Mouse (Mus musculus) lung, embryonic 14.5 days (tissue): ENCODE data around the gene Sycn. TPM values are rescaled to one million over a fixed set of nuclear protein-coding genes. Genes with fewer than 3 reads are reported as not detected.

Experiments used
- ATAC-seq: fragments of 200-750 bp; cut with Nextera tagmentation; 2 replicates; pipeline ENCODE4 v1.8.0; 2017; ENCODE audit warnings: mild to moderate bottlenecking, moderate TSS enrichment, moderate library complexity; ENCODE audit not compliant: insufficient read depth
- DNase-seq: peaks from one replicate; pipeline ENCODE4 v3.0.0-alpha.2; 2015
- H3K27ac ChIP-seq: fragments of 300-500 bp; sonication (generic); 2 replicates; pipeline ENCODE4 v1.5.1; 2014; ENCODE audit warnings: low read depth, mild to moderate bottlenecking, moderate library complexity
- H3K27me3 ChIP-seq: fragments of 300-500 bp; sonication (generic); 2 replicates; pipeline ENCODE4 v1.6.1; 2014; ENCODE audit warnings: low read length, control low read depth; ENCODE audit not compliant: insufficient read depth
- H3K36me3 ChIP-seq: fragments of 300-500 bp; sonication (generic); 2 replicates; pipeline ENCODE4 v1.6.1; 2014; ENCODE audit warnings: control low read depth; ENCODE audit not compliant: insufficient read depth
- H3K4me1 ChIP-seq: fragments of 300-500 bp; sonication (generic); 2 replicates; pipeline ENCODE4 v1.6.1; 2014; ENCODE audit warnings: antibody characterized with exemption, control low read depth; ENCODE audit not compliant: insufficient read depth
- H3K4me2 ChIP-seq: fragments of 300-500 bp; sonication (generic); 2 replicates; pipeline ENCODE4 v1.6.1; 2014; ENCODE audit warnings: mild to moderate bottlenecking
- H3K4me3 ChIP-seq: fragments of 300-500 bp; sonication (generic); 2 replicates; pipeline ENCODE4 v1.5.1; 2014; ENCODE audit warnings: low read depth, low read length
- H3K9ac ChIP-seq: fragments of 300-500 bp; sonication (generic); 2 replicates; pipeline ENCODE4 v1.6.1; 2014
- H3K9me3 ChIP-seq: fragments of 300-500 bp; sonication (generic); 2 replicates; pipeline ENCODE4 v1.6.1; 2016; ENCODE audit warnings: low read depth, low read length, control low read depth
- CTCF ChIP-seq: IDR thresholded peaks from 2 replicates; pipeline ENCODE4 v1.5.1; 2016; ENCODE audit warnings: antibody characterized with exemption, low read depth
- WGBS: fragments of 180-500 bp; shearing (Covaris S2); extraction: QIAGEN DNeasy Blood & Tissue Kit; methylation state at CpG from one replicate; pipeline ENCODE4 v1.1.7; 2014; 5-methylcytosine and 5-hydroxymethylcytosine counted together
- polyA plus RNA-seq: library from polyadenylated mRNA; unstranded; fragments of >200 nt; fragmentation: Nextera tagmentation; extraction: Ambion mirVana; gene quantifications from 2 replicates; pipeline ENCODE4 v1.2.1, GENCODE M21; 2014

Sycn gene
- polyA plus RNA-seq, 1 experiment from 2014 or later: not detected

- 53% methylated on average over 6 of the region's 6 CpGs for WGBS
- 0 out of 2 replicates have a peak, but pooled peaks cover 2% of the 10 kb centered on the region for H3K4me1 ChIP-seq
- H3K27me3 ChIP-seq: no peaks in the 10 kb centered on the region
- H3K36me3 ChIP-seq: peaks cover 45% of the 10 kb centered on the region
- H3K9me3 ChIP-seq: no peaks in the 10 kb centered on the region
- H3K4me3 ChIP-seq: no peak overlapping the region
- H3K27ac ChIP-seq: no peak overlapping the region
- TF ChIP-seq CTCF: no peak
- no peak for DNase-seq
- H3K4me2 ChIP-seq: no peak overlapping the region
- no peak for ATAC-seq
- H3K9ac ChIP-seq: no peak overlapping the region
These were observed 17.0 kb downstream of the Sycn start for GRCm38 (mm10) chr7:28557708-28558107.

- H3K36me3 ChIP-seq: peaks cover 53% of the 10 kb centered on the region
- H3K4me1 ChIP-seq: 0 out of 2 replicates have a peak, but pooled peaks cover 2% of the 10 kb centered on the region
- 35% methylated on average over 4 of the region's 4 CpGs for WGBS
- H3K9me3 ChIP-seq: no peaks in the 10 kb centered on the region
- H3K4me2 ChIP-seq: no peak overlapping the region
- DNase-seq (peak; percentile 87), ATAC-seq (peak; percentile 84)
- no peak overlapping the region for H3K9ac ChIP-seq
- TF ChIP-seq CTCF: no peak
- H3K27ac ChIP-seq: peak overlapping the region; percentile 22
- H3K4me3 ChIP-seq: no peak overlapping the region
- H3K27me3 ChIP-seq: no peaks in the 10 kb centered on the region
These were observed 17.8 kb downstream of the Sycn start for GRCm38 (mm10) chr7:28558486-28558885.

DNA sequence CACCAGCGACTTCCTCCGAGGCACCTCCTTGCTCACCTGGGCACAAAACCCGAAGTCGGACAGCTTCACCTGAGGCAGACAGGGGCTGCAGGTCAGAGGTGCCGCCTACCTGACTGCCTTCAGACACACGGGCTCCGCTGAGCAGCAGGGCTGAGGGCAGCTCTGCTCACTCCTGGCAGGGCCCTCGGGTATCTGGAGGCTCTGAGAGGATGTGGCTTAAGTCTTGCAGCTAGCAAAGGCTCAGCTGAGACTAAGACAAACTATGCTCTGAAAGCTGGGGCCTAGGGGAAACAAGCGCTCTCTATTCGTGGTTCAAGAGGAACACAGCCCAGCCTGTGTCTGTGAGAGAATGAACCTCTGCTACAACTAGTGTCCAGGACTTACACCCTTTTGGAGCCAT is 20.2 kb downstream of the Sycn start:
- no peak for ATAC-seq
- TF ChIP-seq CTCF: no peak
- no peak overlapping the region for H3K9ac ChIP-seq

GRCm38 (mm10) chr7:28561967-28562366 is 21.3 kb downstream of the Sycn start:
- Histone ChIP-seq H3K36me3 (peaks cover 86% of the 10 kb centered on the region), H3K4me3 (no peak overlapping the region), H3K27me3 (no peaks in the 10 kb centered on the region), H3K4me2 (no peak overlapping the region), H3K9me3 (no peaks in the 10 kb centered on the region), H3K9ac (no peak overlapping the region), H3K4me1 (0 out of 2 replicates have a peak, but pooled peaks cover 2% of the 10 kb centered on the region), H3K27ac (no peak overlapping the region)
- DNase-seq: no peak
- WGBS: 91% methylated on average over 11 of the region's 11 CpGs
- no peak for TF ChIP-seq CTCF
- ATAC-seq: no peak

More for the DNA sequence above, 20.2 kb downstream of the Sycn start:
- H3K27me3 ChIP-seq: no peaks in the 10 kb centered on the region
- H3K27ac ChIP-seq: no peak overlapping the region
- no peak for DNase-seq
- H3K4me1 ChIP-seq: 0 out of 2 replicates have a peak, but pooled peaks cover 2% of the 10 kb centered on the region
- peaks cover 75% of the 10 kb centered on the region for H3K36me3 ChIP-seq
- 92% methylated on average over 10 of the region's 10 CpGs for WGBS
- no peaks in the 10 kb centered on the region for H3K9me3 ChIP-seq
- no peak overlapping the region for H3K4me3 ChIP-seq
- H3K4me2 ChIP-seq: no peak overlapping the region

GRCm38 (mm10) chr7:28562371-28562770 is 21.7 kb downstream of the Sycn start:
- no peak for TF ChIP-seq CTCF
- Histone ChIP-seq H3K36me3 (peaks cover 90% of the 10 kb centered on the region), H3K27ac (no peak overlapping the region), H3K27me3 (no peaks in the 10 kb centered on the region), H3K4me2 (no peak overlapping the region), H3K9me3 (no peaks in the 10 kb centered on the region), H3K4me3 (no peak overlapping the region), H3K9ac (no peak overlapping the region), H3K4me1 (0 out of 2 replicates have a peak, but pooled peaks cover 2% of the 10 kb centered on the region)
- ATAC-seq (no peak), DNase-seq (no peak)
- WGBS: 90% methylated on average over 13 of the region's 13 CpGs

- Histone ChIP-seq H3K9ac (no peak overlapping the region), H3K27ac (no peak overlapping the region), H3K4me2 (no peak overlapping the region), H3K4me1 (no peaks in the 10 kb centered on the region), H3K4me3 (no peak overlapping the region), H3K36me3 (peaks cover 92% of the 10 kb centered on the region), H3K9me3 (no peaks in the 10 kb centered on the region), H3K27me3 (no peaks in the 10 kb centered on the region)
- 92% methylated on average over 13 of the region's 13 CpGs for WGBS
- TF ChIP-seq CTCF: no peak
- no peak for ATAC-seq
- no peak for DNase-seq
These were observed 22.3 kb downstream of the Sycn start for GRCm38 (mm10) chr7:28562951-28563350.

- Histone ChIP-seq H3K36me3 (peaks cover 77% of the 10 kb centered on the region), H3K27ac (no peak overlapping the region), H3K4me2 (no peak overlapping the region), H3K9ac (no peak overlapping the region), H3K9me3 (no peaks in the 10 kb centered on the region), H3K4me3 (no peak overlapping the region), H3K27me3 (no peaks in the 10 kb centered on the region), H3K4me1 (no peaks in the 10 kb centered on the region; the same call in 1 of the 2 replicates)
- 82% methylated on average over 5 of the region's 5 CpGs for WGBS
- no peak for TF ChIP-seq CTCF
- DNase-seq (no peak), ATAC-seq (no peak)
These were observed 24.7 kb downstream of the Sycn start for GRCm38 (mm10) chr7:28565407-28565806.
